Mouse (Mus musculus): ENCODE results near the gene Sac3d1. TPM values are rescaled to one million over a fixed set of nuclear protein-coding genes. Genes with fewer than 3 reads are reported as not detected.
"Not testable (repeated sequence)": the region's sequence is repeated elsewhere in the genome, so short reads cannot be mapped to it uniquely, and the experiment has no call there.

Gene Sac3d1
- polyA plus RNA-seq (2016; fragmentation: Nextera tagmentation; extraction: Ambion mirVana), result 64.2 and 64.6 TPM in 2 replicates

- WGBS, result 0% methylated on average over 77 of the region's 77 CpGs
- no peaks in the 10 kb centered on the region for H3K9me3 ChIP-seq
- peak within 1 kb of the TSS; percentile 98 for H3K27ac ChIP-seq
- H3K4me3 ChIP-seq, result peak within 1 kb of the TSS; percentile 96
- H3K27me3 ChIP-seq (ENCODE audit: poor library complexity, severe bottlenecking), result no peaks in the 10 kb centered on the region
- H3K36me3 ChIP-seq (replicated peaks), result peaks cover 46% of the 10 kb centered on the region
- peak; percentile 90 for DNase-seq (ENCODE audit: extremely low spot score, low spot score)
- H3K4me1 ChIP-seq, result peaks cover 41% of the 10 kb centered on the region
Measured at GRCm38 (mm10) chr19:6117986-6118676, at the start of gene Sac3d1. Gene Sac3d1 (minus strand): TSS chr19:6118650.

- 78% methylated on average over 4 of the region's 4 CpGs for WGBS
- Histone ChIP-seq H3K27me3 (ENCODE audit: poor library complexity, severe bottlenecking) (no peaks in the 10 kb centered on the region), H3K4me3 (no peak overlapping the region), H3K9me3 (no peaks in the 10 kb centered on the region; the same call in 1 of the 2 replicates), H3K36me3 (replicated peaks) (no peaks in the 10 kb centered on the region), H3K27ac (no peak overlapping the region), H3K4me1 (no peaks in the 10 kb centered on the region)
- no peak for DNase-seq (ENCODE audit: extremely low spot score, low spot score)
Measured at GRCm38 (mm10) chr19:6166750-6167149, 48.3 kb upstream of the Sac3d1 start.

- WGBS, result 83% methylated on average over 10 of the region's 10 CpGs
- Histone ChIP-seq H3K27ac (no peak overlapping the region), H3K9me3 (no peaks in the 10 kb centered on the region; the same call in 1 of the 2 replicates), H3K4me3 (no peak overlapping the region), H3K27me3 (ENCODE audit: poor library complexity, severe bottlenecking) (no peaks in the 10 kb centered on the region), H3K36me3 (replicated peaks) (no peaks in the 10 kb centered on the region), H3K4me1 (no peaks in the 10 kb centered on the region)
- no peak for DNase-seq (ENCODE audit: extremely low spot score, low spot score)
Measured at GRCm38 (mm10) chr19:6163872-6164547, 45.6 kb upstream of the Sac3d1 start.

GRCm38 (mm10) chr19:6157220-6157619 is 38.8 kb upstream of the Sac3d1 start:
- no peak overlapping the region for H3K4me3 ChIP-seq
- H3K27me3 ChIP-seq (ENCODE audit: poor library complexity, severe bottlenecking), result no peaks in the 10 kb centered on the region
- H3K27ac ChIP-seq, result no peak overlapping the region
- DNase-seq (ENCODE audit: extremely low spot score, low spot score), result no peak
- no peaks in the 10 kb centered on the region for H3K9me3 ChIP-seq
- H3K36me3 ChIP-seq (replicated peaks), result no peaks in the 10 kb centered on the region
- WGBS, result 82% methylated on average over 6 of the region's 6 CpGs
- H3K4me1 ChIP-seq, result peaks cover 8% of the 10 kb centered on the region; the same call in 1 of the 2 replicates

GRCm38 (mm10) chr19:6156372-6156771 is 37.9 kb upstream of the Sac3d1 start:
- no peaks in the 10 kb centered on the region for H3K9me3 ChIP-seq
- H3K27me3 ChIP-seq (ENCODE audit: poor library complexity, severe bottlenecking), result no peaks in the 10 kb centered on the region
- no peak overlapping the region for H3K4me3 ChIP-seq
- H3K36me3 ChIP-seq (replicated peaks), result no peaks in the 10 kb centered on the region
- 65% methylated on average over 8 of the region's 8 CpGs for WGBS
- DNase-seq (ENCODE audit: extremely low spot score, low spot score), result no peak
- no peak overlapping the region for H3K27ac ChIP-seq
- H3K4me1 ChIP-seq, result peaks cover 8% of the 10 kb centered on the region; the same call in 1 of the 2 replicates

- WGBS, result 83% methylated on average over 9 of the region's 9 CpGs
- DNase-seq (ENCODE audit: extremely low spot score, low spot score), result no peak
- H3K4me3 ChIP-seq, result no peak overlapping the region
- H3K36me3 ChIP-seq (replicated peaks), result no peaks in the 10 kb centered on the region
- peaks cover 8% of the 10 kb centered on the region; the same call in 1 of the 2 replicates for H3K4me1 ChIP-seq
- no peak overlapping the region for H3K27ac ChIP-seq
- no peaks in the 10 kb centered on the region for H3K27me3 ChIP-seq (ENCODE audit: poor library complexity, severe bottlenecking)
- no peaks in the 10 kb centered on the region for H3K9me3 ChIP-seq
Measured at GRCm38 (mm10) chr19:6155174-6155573, 36.7 kb upstream of the Sac3d1 start.

DNA sequence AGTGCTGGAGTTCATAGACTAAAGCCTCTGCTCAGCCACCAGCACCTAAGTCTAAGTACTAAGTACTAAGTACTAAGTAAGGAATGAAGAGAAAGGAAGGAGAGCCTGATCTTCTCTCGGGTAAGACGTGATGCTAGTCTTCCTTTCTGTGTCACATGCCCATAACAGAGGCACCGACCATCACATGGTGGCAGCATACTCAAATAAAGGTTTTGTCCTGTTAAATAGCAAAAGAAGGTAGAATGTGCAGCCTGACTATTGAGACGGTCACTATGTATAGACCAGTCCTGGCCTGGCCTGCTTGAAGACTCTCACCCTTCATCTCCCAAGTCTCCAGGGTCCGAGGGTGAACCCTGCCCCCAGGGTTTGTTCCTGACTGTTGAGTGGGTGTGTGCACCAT is 26.4 kb upstream of the Sac3d1 start:
- no peaks in the 10 kb centered on the region for H3K36me3 ChIP-seq (replicated peaks)
- H3K9me3 ChIP-seq, result no peaks in the 10 kb centered on the region
- H3K4me3 ChIP-seq, result no peak overlapping the region
- no peak overlapping the region for H3K27ac ChIP-seq
- no peak for DNase-seq (ENCODE audit: extremely low spot score, low spot score)
- no peaks in the 10 kb centered on the region for H3K27me3 ChIP-seq (ENCODE audit: poor library complexity, severe bottlenecking)
- 83% methylated on average over 5 of the region's 5 CpGs for WGBS
- H3K4me1 ChIP-seq, result peaks cover 16% of the 10 kb centered on the region

DNA sequence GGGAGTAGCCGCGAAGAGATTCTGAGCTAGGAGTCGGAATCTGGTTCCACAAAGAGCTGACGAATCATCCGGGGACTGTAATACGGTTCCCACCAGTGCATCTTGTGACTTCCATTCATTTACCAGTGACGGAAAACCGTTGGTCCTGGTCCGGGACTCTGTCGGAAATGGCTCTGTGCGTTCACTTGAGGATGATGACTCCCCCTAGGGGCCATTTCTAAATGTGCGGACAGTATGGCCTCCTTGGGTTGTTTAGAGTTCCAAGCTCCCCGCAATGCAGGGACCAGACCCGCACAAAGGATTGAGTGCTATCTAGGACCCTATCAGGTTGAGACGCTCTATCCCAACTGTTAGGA is 22.9 kb upstream of the Sac3d1 start, which contains the start of gene Arl2:
Arl2 (minus strand) TSS at position 155 of the 356 bp plus-strand sequence.
- Histone ChIP-seq H3K4me1 (peaks cover 23% of the 10 kb centered on the region), H3K27me3 (ENCODE audit: poor library complexity, severe bottlenecking) (no peaks in the 10 kb centered on the region), H3K4me3 (peak within 1 kb of the TSS; percentile 75), H3K9me3 (no peaks in the 10 kb centered on the region), H3K27ac (peak within 1 kb of the TSS; percentile 98), H3K36me3 (replicated peaks) (peaks cover 23% of the 10 kb centered on the region)
- DNase-seq (ENCODE audit: extremely low spot score, low spot score), result peak; percentile 84
- under 1% methylated on average over 15 of the region's 15 CpGs for WGBS

GRCm38 (mm10) chr19:6140678-6141393 is 22.4 kb upstream of the Sac3d1 start, which contains the start of gene Batf2:
Gene Batf2 (plus strand): TSS chr19:6140983.
- H3K27me3 ChIP-seq (ENCODE audit: poor library complexity, severe bottlenecking), result no peaks in the 10 kb centered on the region
- H3K27ac ChIP-seq, result peak within 1 kb of the TSS; percentile 98
- peaks cover 29% of the 10 kb centered on the region for H3K4me1 ChIP-seq
- under 1% methylated on average over 68 of the region's 68 CpGs for WGBS
- H3K9me3 ChIP-seq, result no peaks in the 10 kb centered on the region
- H3K36me3 ChIP-seq (replicated peaks), result peaks cover 28% of the 10 kb centered on the region
- peak; percentile 97 for DNase-seq (ENCODE audit: extremely low spot score, low spot score)
- H3K4me3 ChIP-seq, result peak within 1 kb of the TSS; percentile 75

GRCm38 (mm10) chr19:6140374-6140677 is 21.9 kb upstream of the Sac3d1 start:
- DNase-seq (ENCODE audit: extremely low spot score, low spot score), result no peak
- peak overlapping the region; percentile 75 for H3K4me3 ChIP-seq
- peaks cover 33% of the 10 kb centered on the region for H3K36me3 ChIP-seq (replicated peaks)
- H3K9me3 ChIP-seq, result no peaks in the 10 kb centered on the region
- H3K27me3 ChIP-seq (ENCODE audit: poor library complexity, severe bottlenecking), result no peaks in the 10 kb centered on the region
- WGBS, result 10% methylated on average over 16 of the region's 16 CpGs
- H3K4me1 ChIP-seq, result peaks cover 34% of the 10 kb centered on the region
- H3K27ac ChIP-seq, result peak overlapping the region; percentile 98

DNA sequence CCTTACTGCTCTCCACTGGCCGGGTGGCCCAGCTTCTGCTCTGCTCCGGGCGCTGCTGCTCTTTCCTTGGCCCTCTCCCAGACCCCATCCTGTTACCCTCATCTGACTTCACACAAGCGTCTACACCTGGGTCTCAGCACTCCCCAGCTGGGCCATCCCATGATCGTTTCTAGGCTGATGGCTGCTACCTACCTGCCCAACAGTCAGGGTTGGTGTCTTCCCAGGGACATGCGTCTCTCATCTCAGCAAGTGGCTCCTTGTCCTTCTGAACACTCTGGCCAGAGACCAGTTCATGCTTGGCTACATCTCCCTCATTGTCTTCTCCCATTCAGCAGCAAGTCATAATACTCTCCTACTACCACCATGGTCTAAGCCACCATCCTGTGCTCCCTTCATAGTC is 21.3 kb upstream of the Sac3d1 start:
- no peak for DNase-seq (ENCODE audit: extremely low spot score, low spot score)
- Histone ChIP-seq H3K4me3 (peak overlapping the region; percentile 75), H3K36me3 (replicated peaks) (peaks cover 40% of the 10 kb centered on the region), H3K9me3 (no peaks in the 10 kb centered on the region), H3K27ac (peak overlapping the region; percentile 98; the same call in 1 of the 2 replicates), H3K4me1 (peaks cover 40% of the 10 kb centered on the region), H3K27me3 (ENCODE audit: poor library complexity, severe bottlenecking) (no peaks in the 10 kb centered on the region)
- 91% methylated on average over 6 of the region's 6 CpGs for whole genome bisulfite sequencing

DNA sequence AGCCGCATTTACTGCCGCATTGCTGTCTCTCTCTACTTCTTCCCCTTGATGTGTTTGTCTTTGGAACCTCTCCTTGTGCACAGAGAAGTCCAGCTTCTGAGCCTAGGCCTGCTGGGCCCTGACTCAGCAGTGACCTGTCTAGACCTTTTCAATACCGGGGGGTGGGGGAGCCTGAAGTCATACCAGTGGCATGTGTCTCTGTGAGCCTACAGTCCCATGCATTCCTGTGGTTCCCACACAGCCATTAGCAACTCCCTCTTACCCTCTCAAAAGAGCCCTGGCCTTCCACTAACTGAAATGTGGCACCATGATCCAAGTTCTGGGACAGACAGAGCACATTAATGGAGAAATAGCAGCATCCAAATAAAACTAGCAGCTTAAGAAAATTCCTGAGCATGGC is 17.9 kb upstream of the Sac3d1 start:
- H3K27me3 ChIP-seq (ENCODE audit: poor library complexity, severe bottlenecking), result no peaks in the 10 kb centered on the region
- peaks cover 50% of the 10 kb centered on the region for H3K4me1 ChIP-seq
- H3K4me3 ChIP-seq, result no peak overlapping the region
- no peak overlapping the region for H3K27ac ChIP-seq
- 84% methylated on average over 3 of the region's 3 CpGs for WGBS
- DNase-seq (ENCODE audit: extremely low spot score, low spot score), result no peak
- no peaks in the 10 kb centered on the region for H3K9me3 ChIP-seq
- H3K36me3 ChIP-seq (replicated peaks), result peaks cover 53% of the 10 kb centered on the region

- 66% methylated on average over 1 of the region's 1 CpGs for WGBS
- not testable (repeated sequence) for H3K27ac ChIP-seq; DNase-seq (ENCODE audit: extremely low spot score, low spot score); H3K4me3 ChIP-seq; H3K9me3 ChIP-seq; H3K27me3 ChIP-seq (ENCODE audit: poor library complexity, severe bottlenecking)
- H3K4me1 ChIP-seq, result peaks cover 39% of the 10 kb centered on the region
- H3K36me3 ChIP-seq (replicated peaks), result peaks cover 48% of the 10 kb centered on the region
Measured at GRCm38 (mm10) chr19:6133197-6133596, 14.7 kb upstream of the Sac3d1 start.
